Mouse (Mus musculus): ENCODE data around the gene Paxx. TPM values are rescaled to one million over a fixed set of nuclear protein-coding genes. Genes with fewer than 3 reads are reported as not detected.

Gene Paxx
- total and polyA plus RNA-seq, 3 experiments = 13.9 to 16.2 (median 15.1) TPM

GRCm38 (mm10) chr2:25484901-25485647 is 24.2 kb upstream of the Paxx start:
- Histone ChIP-seq H3K79me2 (replicated peaks; ENCODE audit: control insufficient read depth, extremely low read depth, insufficient read depth, poor library complexity, severe bottlenecking) (no peaks in the 10 kb centered on the region), H3K27ac (ENCODE audit: insufficient read depth, low read depth) (no peak overlapping the region), H3K4me3 (replicated peaks in 1 of 3; ENCODE audit: low read depth in 2 of 3, low read length in 2 of 3, poor library complexity in 1 of 3) (no peak overlapping the region), H3K9ac (ENCODE audit: insufficient read depth, low read depth) (no peak overlapping the region), H3K4me1 (ENCODE audit: control insufficient read depth in 1 of 2, insufficient read depth in 2 of 2) (no peaks in the 10 kb centered on the region), H3K36me3 (replicated peaks in 1 of 2; ENCODE audit: control insufficient read depth in 1 of 2, insufficient read depth in 1 of 2, low read length in 1 of 2) (no peaks in the 10 kb centered on the region), H3K4me2 (ENCODE audit: insufficient read depth, low read depth, poor library complexity, severe bottlenecking) (no peak overlapping the region), H3K27me3 (replicated peaks) (peaks cover 32% of the 10 kb centered on the region), H3K9me3 (replicated peaks; ENCODE audit: low read length) (peaks cover 14% of the 10 kb centered on the region)
- in situ Hi-C loops (cut with MboI; ENCODE audit: low pct_ligation_motif_present, low pct_unique_long_range_greater_than_20kb, low sequenced_read_pairs) (no loop called here), dilution Hi-C loops (cut with MboI; ENCODE audit: extremely low pct_ligation_motif_present, extremely low pct_unique_long_range_greater_than_20kb, low sequenced_read_pairs) (no loop called here)
- no peak for DNase-seq (ENCODE audit: extremely low read depth)
- no peak for TF ChIP-seq EP300 (IDR thresholded peaks at IDR 0.05; ENCODE audit: low read length)
- TF ChIP-seq TCF12 (IDR thresholded peaks at IDR 0.05; ENCODE audit: low read depth, low read length) = no peak
- TF ChIP-seq KAT2A (IDR thresholded peaks at IDR 0.05; ENCODE audit: insufficient replicate concordance, low read length) = no peak
- no peak for TF ChIP-seq CHD1 (IDR thresholded peaks at IDR 0.05; ENCODE audit: low read depth, low read length)
- TF ChIP-seq E2F4 (IDR thresholded peaks at IDR 0.05; ENCODE audit: insufficient replicate concordance, low read depth, low read length) = no peak
- no peak for TF ChIP-seq CHD2 (IDR thresholded peaks at IDR 0.05; ENCODE audit: low read length)
- no peak for TF ChIP-seq TBP (conservative IDR thresholded peaks at IDR 0.05; ENCODE audit: low read depth, low read length)
- TF ChIP-seq USF1 (IDR thresholded peaks at IDR 0.05; ENCODE audit: low read depth, low read length) = no peak
- no peak for TF ChIP-seq CTCF (conservative IDR thresholded peaks at IDR 0.05 in 1 of 2, IDR thresholded peaks at IDR 0.05 in 1 of 2; ENCODE audit: low read depth in 2 of 2, low read length in 2 of 2)
- no peak for TF ChIP-seq PAX5 (IDR thresholded peaks at IDR 0.05; ENCODE audit: low read length)
- no peak for TF ChIP-seq HCFC1 (IDR thresholded peaks at IDR 0.05; ENCODE audit: low read depth, low read length)
- no peak for TF ChIP-seq GABPA (IDR thresholded peaks at IDR 0.05; ENCODE audit: insufficient replicate concordance, low read depth, low read length)
- TF ChIP-seq ZMIZ1 (IDR thresholded peaks at IDR 0.05; ENCODE audit: low read depth, low read length) = no peak
- no peak for TF ChIP-seq UBTF (IDR thresholded peaks at IDR 0.05; ENCODE audit: low read depth, low read length)
- no peak for TF ChIP-seq SIN3A (IDR thresholded peaks at IDR 0.05; ENCODE audit: low read length)
- no peak for TF ChIP-seq MAFK (IDR thresholded peaks at IDR 0.05; ENCODE audit: insufficient replicate concordance, low read length)

GRCm38 (mm10) chr2:25482969-25483368 is 22.1 kb upstream of the Paxx start:
- no peak overlapping the region for H3K9ac ChIP-seq (ENCODE audit: insufficient read depth, low read depth)
- H3K4me2 ChIP-seq (ENCODE audit: insufficient read depth, low read depth, poor library complexity, severe bottlenecking) = no peak overlapping the region
- H3K79me2 ChIP-seq (replicated peaks; ENCODE audit: control insufficient read depth, extremely low read depth, insufficient read depth, poor library complexity, severe bottlenecking) = no peaks in the 10 kb centered on the region
- no peak for TF ChIP-seq KAT2A (IDR thresholded peaks at IDR 0.05; ENCODE audit: insufficient replicate concordance, low read length)
- TF ChIP-seq RAD21 (IDR thresholded peaks at IDR 0.05; ENCODE audit: low read depth, low read length) = peak; percentile 95
- TF ChIP-seq E2F4 (IDR thresholded peaks at IDR 0.05; ENCODE audit: insufficient replicate concordance, low read depth, low read length) = no peak
- TF ChIP-seq GABPA (IDR thresholded peaks at IDR 0.05; ENCODE audit: insufficient replicate concordance, low read depth, low read length) = no peak
- TF ChIP-seq MEF2A (IDR thresholded peaks at IDR 0.05; ENCODE audit: borderline replicate concordance, low read depth, low read length) = no peak
- TF ChIP-seq IRF4 (IDR thresholded peaks at IDR 0.05; ENCODE audit: low read depth, low read length) = no peak
- TF ChIP-seq TCF12 (IDR thresholded peaks at IDR 0.05; ENCODE audit: low read depth, low read length) = no peak
- TF ChIP-seq POLR2AphosphoS2 (IDR thresholded peaks at IDR 0.05; ENCODE audit: low read depth, low read length) = no peak
- 0 out of 2 replicates have a peak, but pooled peaks have one; percentile 24 for TF ChIP-seq MAZ (IDR thresholded peaks at IDR 0.05; ENCODE audit: low read depth, low read length)
- peak; percentile 42 to 91; a peak in 3 of 4 replicates for TF ChIP-seq CTCF (conservative IDR thresholded peaks at IDR 0.05 in 1 of 2, IDR thresholded peaks at IDR 0.05 in 1 of 2; ENCODE audit: low read depth in 2 of 2, low read length in 2 of 2)
- TF ChIP-seq RCOR1 (conservative IDR thresholded peaks at IDR 0.05; ENCODE audit: low read depth, low read length) = no peak
- peak; percentile 48; the same call in 1 of the 2 replicates for TF ChIP-seq ZC3H11A (IDR thresholded peaks at IDR 0.05; ENCODE audit: low read depth, low read length)
- no peak for TF ChIP-seq ZNF384 (IDR thresholded peaks at IDR 0.05; ENCODE audit: low read depth, low read length)
- peak; percentile 90 for TF ChIP-seq SMC3 (IDR thresholded peaks at IDR 0.05; ENCODE audit: low read depth, low read length)
- peaks cover 14% of the 10 kb centered on the region for H3K9me3 ChIP-seq (replicated peaks; ENCODE audit: low read length)
- dilution Hi-C loops (cut with MboI; ENCODE audit: extremely low pct_ligation_motif_present, extremely low pct_unique_long_range_greater_than_20kb, low sequenced_read_pairs) (no loop called here), in situ Hi-C loops (cut with MboI; ENCODE audit: low pct_ligation_motif_present, low pct_unique_long_range_greater_than_20kb, low sequenced_read_pairs) (no loop called here)
- peaks cover 29% of the 10 kb centered on the region for H3K27me3 ChIP-seq (replicated peaks)
- H3K36me3 ChIP-seq (replicated peaks in 1 of 2; ENCODE audit: control insufficient read depth in 1 of 2, insufficient read depth in 1 of 2, low read length in 1 of 2) = no peaks in the 10 kb centered on the region
- no peak overlapping the region for H3K27ac ChIP-seq (ENCODE audit: insufficient read depth, low read depth)
- H3K4me1 ChIP-seq (ENCODE audit: control insufficient read depth in 1 of 2, insufficient read depth in 2 of 2) = no peaks in the 10 kb centered on the region
- H3K4me3 ChIP-seq (replicated peaks in 1 of 3; ENCODE audit: low read depth in 2 of 3, low read length in 2 of 3, poor library complexity in 1 of 3) = no peak overlapping the region
- peak; percentile 69 for DNase-seq (ENCODE audit: extremely low read depth)

Measured in CH12.LX (cell line).